8 mouse cellular contexts compared by ENCODE assay signal in genomic region chr2:30415936-30416648, GRCm38 (mm10). TPM values are rescaled to one million over a fixed set of nuclear protein-coding genes. Genes with fewer than 3 reads are reported as not detected.
A peak's percentile ranks its signal among the peaks of the same experiment; 100 is the strongest.
DNase-seq lines count a peak whose midpoint lies in the region; ATAC-seq and TF ChIP-seq lines count a peak whose summit lies in the region.

Ptpa (plus strand) TSS chr2:30416039.

- WGBS in cerebellum, adult 2 months = under 1% methylated on average over 67 of the region's 67 CpGs
- under 1% methylated on average over 67 of the region's 67 CpGs for WGBS in hindbrain, embryonic 10.5 days
- WGBS in lung, postnatal 0 days = 0% methylated on average over 60 of the region's 67 CpGs

- peak; percentile 29; the same call in 1 of the 2 replicates for ATAC-seq in G1E (ENCODE audit: extremely low read depth, insufficient number of reproducible peaks, low FRiP score, poor library complexity, severe bottlenecking)
- ATAC-seq in frontal cortex, adult (ENCODE audit: low TSS enrichment) = peak; percentile 71
- ATAC-seq in lung, postnatal 0 days = peak; percentile 92

- H3K27ac ChIP-seq in cerebellum, adult 2 months (ENCODE audit: insufficient read depth, low read length) = peak within 1 kb of the TSS; percentile 85
- H3K27ac ChIP-seq in hindbrain, embryonic 10.5 days = peak within 1 kb of the TSS; percentile 97
- H3K27ac ChIP-seq in lung, postnatal 0 days (ENCODE audit: low read length) = peak within 1 kb of the TSS; percentile 72

- peak; percentile 88 for DNase-seq in G1E (ENCODE audit: low spot score)
- DNase-seq in cerebellum, adult 2 months = peak; percentile 92 to 94
- DNase-seq in hindbrain, embryonic 10.5 days (ENCODE audit: low spot score) = peak; percentile 95
- peak; percentile 93 for DNase-seq in layer of hippocampus, adult 9-11 months
- peak; percentile 95 for DNase-seq in lung, postnatal 0 days (ENCODE audit: low spot score)
- DNase-seq in ovary, postnatal 14 days (ENCODE audit: low spot score) = peak; percentile 90
- peak; percentile 96 for DNase-seq in thymus, postnatal 14 days

- TF ChIP-seq CTCF in G1E (IDR thresholded peaks at IDR 0.05; ENCODE audit: low read depth, low read length) = no peak
- TF ChIP-seq CTCF in cerebellum, adult 2 months (IDR thresholded peaks at IDR 0.05; ENCODE audit: borderline replicate concordance, insufficient read depth, low read depth, low read length) = no peak
- no peak for TF ChIP-seq CTCF in lung, postnatal 0 days (IDR thresholded peaks at IDR 0.05)

- peak within 1 kb of the TSS; percentile 77 for H3K9ac ChIP-seq in lung, postnatal 0 days (replicated peaks; ENCODE audit: low read depth)

- no peaks in the 10 kb centered on the region for H3K9me3 ChIP-seq in G1E (replicated peaks)
- no peaks in the 10 kb centered on the region for H3K9me3 ChIP-seq in hindbrain, embryonic 10.5 days
- no peaks in the 10 kb centered on the region for H3K9me3 ChIP-seq in lung, postnatal 0 days (ENCODE audit: low read length)

- peak; percentile 46; the same call in 1 of the 2 replicates for TF ChIP-seq POLR2A in cerebellum, adult 2 months (IDR thresholded peaks at IDR 0.05; ENCODE audit: borderline replicate concordance, insufficient read depth, low read length)

- H3K27me3 ChIP-seq in G1E (ENCODE audit: insufficient read depth, low read length) = no peaks in the 10 kb centered on the region
- H3K27me3 ChIP-seq in cerebellum, adult 2 months (ENCODE audit: control insufficient read depth, insufficient read depth, low read length) = no peaks in the 10 kb centered on the region
- H3K27me3 ChIP-seq in hindbrain, embryonic 10.5 days (ENCODE audit: insufficient read depth, poor library complexity, severe bottlenecking) = peaks cover 17% of the 10 kb centered on the region
- no peaks in the 10 kb centered on the region for H3K27me3 ChIP-seq in lung, postnatal 0 days (replicated peaks; ENCODE audit: insufficient read depth, low read length)

- H3K4me3 ChIP-seq in G1E (ENCODE audit: low read depth, low read length) = peak within 1 kb of the TSS; percentile 89
- H3K4me3 ChIP-seq in cerebellum, adult 2 months (replicated peaks; ENCODE audit: insufficient read depth, low read depth, low read length) = peak within 1 kb of the TSS; percentile 68
- H3K4me3 ChIP-seq in hindbrain, embryonic 10.5 days = peak within 1 kb of the TSS; percentile 94
- H3K4me3 ChIP-seq in lung, postnatal 0 days (ENCODE audit: low read depth, low read length) = peak within 1 kb of the TSS; percentile 67

- no peak for TF ChIP-seq EP300 in lung, postnatal 0 days (IDR thresholded peaks at IDR 0.05)

- H3K4me1 ChIP-seq in G1E (ENCODE audit: insufficient read depth, low read depth, low read length) = peaks cover 63% of the 10 kb centered on the region
- H3K4me1 ChIP-seq in cerebellum, adult 2 months (ENCODE audit: control insufficient read depth, insufficient read depth, low read length) = peaks cover 14% of the 10 kb centered on the region
- peaks cover 60% of the 10 kb centered on the region for H3K4me1 ChIP-seq in hindbrain, embryonic 10.5 days (replicated peaks)
- peaks cover 14% of the 10 kb centered on the region; the same call in 1 of the 2 replicates for H3K4me1 ChIP-seq in lung, postnatal 0 days (ENCODE audit: insufficient read depth, low read depth, low read length)

- peaks cover 57% of the 10 kb centered on the region for H3K36me3 ChIP-seq in G1E (replicated peaks)
- H3K36me3 ChIP-seq in hindbrain, embryonic 10.5 days = peaks cover 13% of the 10 kb centered on the region
- peaks cover 2% of the 10 kb centered on the region; the same call in 1 of the 2 replicates for H3K36me3 ChIP-seq in lung, postnatal 0 days (ENCODE audit: insufficient read depth, low read length)

- H3K4me2 ChIP-seq in lung, postnatal 0 days (replicated peaks; ENCODE audit: low read depth, low read length) = peak within 1 kb of the TSS; percentile 86

RNA-seq across cellular contexts. Expression of gene Ptpa, which starts in this region (rescaled TPM):
- 87.0 and 106 TPM in 2 replicates for total RNA-seq in G1E (2014; fragmentation: Nextera tagmentation)
- total RNA-seq in G1E (2017) = 74.1 and 81.5 TPM in 2 replicates
- 502 and 583 TPM in 2 replicates for polyA plus RNA-seq in G1E (2012)
- 204 and 207 TPM in 2 replicates for polyA plus RNA-seq in cerebellum, adult 2 months (2012; rRNA removed)
- 149 and 151 TPM in 2 replicates for polyA plus RNA-seq in hindbrain, embryonic 10.5 days (2016; fragmentation: Nextera tagmentation; extraction: Ambion mirVana)
- 88.0 and 93.3 TPM in 2 replicates for polyA plus RNA-seq in lung, postnatal 0 days (2015; fragmentation: Nextera tagmentation; extraction: Ambion mirVana)

Comparison
In these comparisons a context has a peak if more than half of its experiments do, and no peak if none do; other contexts are left out.
1. Peak in every context shown above with its lines: DNase-seq, ATAC-seq, H3K4me3 ChIP-seq and H3K27ac ChIP-seq.
2. ATAC-seq: peak in every context shown above with its lines; median percentile 92 in lung, postnatal 0 days; 71 in frontal cortex, adult; 29 in G1E.